Mouse (Mus musculus) central nervous system, embryonic 14 days (tissue): ENCODE measurements around the gene Alb. TPM values are rescaled to one million over a fixed set of nuclear protein-coding genes. Genes with fewer than 3 reads are reported as not detected.

Experiments used
- polyA plus RNA-seq: library from polyadenylated mRNA; depleted of rRNA; stranded (reverse); fragments of >200 nt; gene quantifications from 2 replicates; pipeline ENCODE4 v1.2.3, GENCODE M21; 2012; rRNA removed

Gene Alb
- polyA plus RNA-seq = 0.11 and 1.1 TPM in 2 replicates

GRCm38 (mm10) chr5:90460619-90461018, at the start of gene Alb:
TSS of gene Alb (plus strand) at chr5:90460897.

GRCm38 (mm10) chr5:90490518-90490917, 29.8 kb downstream of the Alb start, which contains the start of gene Afp:
TSS of gene Afp (plus strand) at chr5:90490737.

GRCm38 (mm10) chr5:90518356-90519100, 57.8 kb downstream of the Alb start, which contains the start of gene Afm:
TSS of gene Afm (plus strand) at chr5:90518932.

Other genes with a start within 250 kb of the Alb start
- 21.6 and 27.4 TPM in 2 replicates for gene Cox18, start 236.9 kb upstream of the Alb start, polyA plus RNA-seq
- gene Ankrd17, start 94.3 kb upstream of the Alb start, polyA plus RNA-seq = 55.7 and 57.0 TPM in 2 replicates
- 3.3 and 4.7 TPM in 2 replicates for gene Gm9958, start 93.7 kb upstream of the Alb start, polyA plus RNA-seq
- gene Afp, start 29.8 kb downstream of the Alb start, polyA plus RNA-seq = 0.34 and 1.3 TPM in 2 replicates
- gene Afm, start 58.0 kb downstream of the Alb start, polyA plus RNA-seq = not detected in 2 replicates
- gene 5830473C10Rik, start 100.2 kb downstream of the Alb start, polyA plus RNA-seq = 0.04 and 0.09 TPM in 2 replicates
- 0.59 and 0.64 TPM in 2 replicates for gene Rassf6, start 179.8 kb downstream of the Alb start, polyA plus RNA-seq